Mouse (Mus musculus): Measurements from ENCODE around the gene Clec16a.
A peak's percentile ranks its signal among the peaks of the same experiment; 100 is the strongest.

The Clec16a gene

DNA sequence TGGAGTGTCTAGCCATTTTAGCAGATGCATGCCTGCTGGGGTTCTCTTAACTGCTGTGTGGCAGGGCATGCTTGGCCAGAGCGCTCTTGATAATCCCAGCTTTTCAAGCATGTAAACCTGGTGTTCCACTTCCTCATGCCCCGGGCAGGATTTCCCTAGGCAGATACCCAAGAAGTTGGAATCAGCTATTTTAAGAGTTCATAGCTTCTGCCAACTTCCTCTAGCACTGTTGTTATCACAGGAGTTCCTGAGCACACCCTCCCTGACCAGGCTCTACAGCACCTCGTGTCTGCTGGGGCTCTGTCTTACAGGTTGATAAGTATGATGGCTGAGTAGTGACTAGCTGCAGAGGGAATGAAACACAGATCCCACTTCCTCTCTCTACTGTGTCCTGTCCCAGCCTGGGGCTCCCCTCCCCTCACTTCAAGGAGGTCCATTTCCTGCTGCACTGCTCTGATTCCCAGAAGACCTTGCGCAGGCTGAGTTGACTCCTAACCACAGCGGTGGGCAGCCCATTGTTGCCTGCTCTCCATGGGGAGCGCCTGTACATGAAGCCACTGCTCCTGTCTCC lies 144.7 kb downstream of the Clec16a start:
- peak; percentile 32 for DNase-seq

DNA sequence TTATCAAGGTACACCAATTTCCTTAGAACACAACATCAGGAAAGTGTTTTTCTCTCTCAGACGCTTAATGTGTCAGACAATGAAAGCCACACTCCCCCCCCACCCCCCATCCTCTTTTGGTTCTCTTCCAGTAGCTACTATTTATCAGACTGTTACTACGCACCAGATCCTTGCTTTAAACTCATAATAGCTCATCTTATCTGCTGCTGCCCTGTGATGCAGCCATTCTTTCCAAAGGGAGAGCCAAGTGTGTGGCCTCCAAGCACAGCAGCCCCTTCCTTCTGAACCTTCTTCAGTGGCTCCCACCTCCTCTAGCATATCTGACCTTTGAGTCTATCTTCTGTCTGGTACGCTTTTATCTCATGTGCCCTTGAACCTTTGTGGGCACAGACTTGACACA lies 145.3 kb downstream of the Clec16a start:
- no peak for DNase-seq

DNA sequence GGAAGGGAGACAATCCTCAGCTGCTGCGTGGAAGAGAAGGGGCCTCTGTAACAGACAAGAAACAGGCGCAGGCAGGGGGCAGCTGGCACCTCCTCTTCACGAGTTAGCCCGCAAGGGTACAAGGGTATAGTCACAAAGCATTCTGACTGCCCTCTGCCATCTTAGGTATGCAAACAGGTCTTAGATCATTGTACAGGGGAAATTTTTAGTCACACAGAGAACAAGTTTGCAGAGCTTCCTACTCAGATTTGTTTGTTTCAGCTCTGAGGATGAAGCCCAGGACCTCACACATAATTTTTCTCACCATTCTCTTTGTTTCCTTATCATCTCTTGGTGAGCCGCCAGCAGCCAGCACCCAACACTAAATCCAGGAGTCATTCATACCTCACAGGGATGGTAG lies 146.6 kb downstream of the Clec16a start:
- no peak for DNase-seq

DNA sequence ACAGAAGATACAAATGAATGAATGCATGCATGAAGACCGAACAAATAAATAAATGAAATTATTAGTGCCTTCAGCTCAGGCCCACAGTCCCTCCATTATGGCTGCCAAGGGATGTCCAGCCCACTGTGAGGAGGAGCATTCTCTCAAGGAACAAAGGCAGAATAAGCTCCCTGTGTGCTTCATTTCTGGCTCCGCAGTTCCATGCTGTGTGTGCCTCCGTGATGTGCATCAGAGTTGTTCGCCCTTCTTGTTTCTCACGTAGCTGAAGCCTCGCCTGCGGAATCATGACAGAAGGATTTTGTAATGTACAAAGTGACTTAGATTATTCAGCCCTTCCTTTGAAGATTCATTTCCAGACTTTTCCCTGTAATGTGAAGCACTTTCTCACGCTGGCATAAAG lies 147.7 kb downstream of the Clec16a start:
- DNase-seq, result no peak

DNA sequence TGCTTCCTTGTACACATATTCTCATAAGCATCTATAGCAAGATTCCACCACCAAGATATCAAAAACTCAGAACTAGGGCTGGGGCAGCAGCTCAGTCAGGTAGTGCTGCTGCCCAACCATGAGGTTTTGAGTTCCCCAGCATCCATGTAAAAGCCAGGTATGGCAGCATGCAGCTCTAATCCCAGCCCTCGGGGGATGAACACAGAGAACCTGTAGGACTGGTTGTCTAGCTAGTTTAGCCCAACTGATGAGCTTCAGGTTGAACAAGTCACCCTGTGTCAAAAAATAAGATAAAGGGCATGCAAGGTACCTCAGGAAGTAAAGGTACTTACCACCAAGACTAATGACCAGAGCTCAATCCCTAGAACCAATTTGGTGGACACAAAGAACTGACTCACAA lies 148.3 kb downstream of the Clec16a start:
- no peak for DNase-seq

DNA sequence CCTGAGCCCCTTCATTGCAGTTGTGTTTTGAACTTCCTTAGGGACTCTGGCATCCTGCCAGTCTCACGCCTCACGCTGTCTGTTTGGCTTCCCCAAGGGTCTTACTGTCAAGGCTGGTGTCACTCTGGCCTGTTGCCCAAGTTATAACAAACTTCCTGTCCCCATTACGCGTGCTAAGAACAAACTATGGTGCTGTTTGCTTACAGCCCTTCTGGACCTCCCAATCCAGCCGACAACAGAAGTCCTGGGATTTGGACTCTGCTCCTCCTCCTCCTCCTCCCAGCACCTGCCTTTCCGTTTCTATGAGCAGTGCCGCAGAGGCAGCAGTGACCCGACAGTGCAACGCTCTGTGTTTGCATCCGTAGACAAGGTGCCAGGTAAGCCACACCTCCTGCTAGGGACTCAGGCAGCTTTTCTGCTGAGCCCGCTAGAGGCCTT lies 149.3 kb downstream of the Clec16a start:
- DNase-seq, result peak; percentile 59

DNA sequence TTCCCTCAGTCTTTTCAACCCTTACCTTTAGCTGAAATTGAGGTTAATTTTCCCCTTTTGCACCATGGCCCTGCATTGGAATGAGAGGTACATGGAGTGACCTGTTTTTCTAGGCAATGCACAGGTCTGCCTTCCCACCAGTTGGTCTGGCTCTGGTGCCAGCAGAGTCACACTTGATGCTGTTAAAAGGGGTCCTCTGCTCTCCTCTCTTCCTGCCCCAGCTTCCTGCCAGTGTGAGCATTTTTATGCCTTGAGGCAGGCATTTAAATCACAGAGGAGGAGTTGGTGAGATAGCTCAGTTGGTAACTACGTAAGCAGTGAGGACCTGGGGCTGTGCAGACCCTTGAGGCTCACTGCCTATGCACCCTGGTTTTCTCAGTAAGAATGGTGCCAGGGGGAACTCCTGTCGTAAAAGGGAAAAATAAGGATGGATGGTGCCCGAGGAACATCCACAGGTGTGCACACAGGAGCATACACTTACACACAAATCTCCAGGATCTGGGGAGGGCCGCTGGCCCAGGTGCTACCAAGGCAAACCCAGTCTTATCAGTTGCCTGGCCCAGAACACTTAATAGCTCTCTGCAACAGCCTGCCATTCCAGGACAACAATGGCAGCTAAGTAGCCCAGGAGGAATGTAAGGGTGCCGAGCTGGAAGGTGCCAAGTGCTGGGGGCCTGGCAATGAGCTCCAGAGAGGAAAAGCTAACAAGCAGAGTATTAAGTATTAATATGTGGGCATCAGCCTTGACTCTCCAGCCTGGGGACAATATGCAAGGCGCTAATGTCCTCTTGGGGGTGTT lies 152.9 kb downstream of the Clec16a start:
- DNase-seq, result no peak

DNA sequence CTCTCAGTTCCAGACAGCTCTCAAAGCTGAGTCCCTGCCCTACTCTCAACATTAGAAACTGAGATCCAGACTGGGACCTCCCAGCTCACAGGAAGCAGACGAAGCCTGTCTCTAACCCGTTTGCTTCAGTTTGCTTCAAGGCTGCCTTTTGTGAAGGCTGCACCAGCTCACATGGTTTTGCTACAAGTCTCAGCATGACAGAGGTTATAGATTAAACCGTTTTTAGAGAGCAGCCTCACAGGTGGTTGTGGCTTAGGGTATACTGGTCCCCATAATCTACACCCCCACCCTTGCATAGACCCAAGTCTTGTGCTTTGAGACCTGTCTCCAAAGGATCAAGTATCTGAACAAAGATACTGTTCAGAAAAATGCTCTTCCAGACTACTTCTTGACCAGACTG lies 154.2 kb downstream of the Clec16a start:
- no peak for DNase-seq

DNA sequence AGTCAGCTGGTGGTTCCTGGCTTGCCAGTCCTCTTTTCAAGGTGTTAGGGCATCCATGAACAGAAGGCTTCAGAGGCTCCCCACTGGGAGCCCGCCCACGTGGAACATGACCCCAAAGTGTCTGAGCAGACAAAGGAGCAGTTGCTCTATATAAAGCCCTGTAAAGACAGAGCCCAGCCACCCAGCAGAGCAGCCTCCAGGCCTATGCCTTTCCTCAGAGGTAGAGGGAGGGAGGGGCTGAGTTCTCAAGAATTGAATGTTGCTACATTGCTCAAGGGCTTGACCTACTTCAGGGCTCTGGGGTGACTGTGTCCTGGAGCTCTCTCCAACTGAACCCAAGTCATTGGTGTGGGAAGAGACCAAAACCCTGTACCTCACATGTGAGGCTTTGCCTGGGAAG lies 155.0 kb downstream of the Clec16a start:
- no peak for DNase-seq

DNA sequence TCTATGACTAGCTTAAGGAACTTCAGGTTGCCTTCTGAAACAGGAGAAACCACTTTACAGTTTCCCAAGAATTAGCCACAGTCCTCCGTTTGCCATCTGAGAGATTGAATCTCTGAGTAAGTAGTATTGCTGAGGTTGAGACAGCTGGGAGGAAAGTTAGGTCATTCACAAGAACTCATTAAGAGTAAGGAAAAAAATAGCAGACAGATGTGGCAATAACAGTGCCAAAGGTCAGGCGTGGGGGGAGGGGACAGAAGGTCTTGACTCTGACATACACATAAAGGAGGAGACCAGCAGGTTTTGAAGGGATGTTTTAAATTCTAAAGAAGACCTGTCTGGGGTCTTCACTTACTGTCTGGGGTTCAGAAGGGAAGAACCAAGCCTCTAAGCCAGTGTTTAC lies 157.3 kb downstream of the Clec16a start:
- no peak for DNase-seq

DNA sequence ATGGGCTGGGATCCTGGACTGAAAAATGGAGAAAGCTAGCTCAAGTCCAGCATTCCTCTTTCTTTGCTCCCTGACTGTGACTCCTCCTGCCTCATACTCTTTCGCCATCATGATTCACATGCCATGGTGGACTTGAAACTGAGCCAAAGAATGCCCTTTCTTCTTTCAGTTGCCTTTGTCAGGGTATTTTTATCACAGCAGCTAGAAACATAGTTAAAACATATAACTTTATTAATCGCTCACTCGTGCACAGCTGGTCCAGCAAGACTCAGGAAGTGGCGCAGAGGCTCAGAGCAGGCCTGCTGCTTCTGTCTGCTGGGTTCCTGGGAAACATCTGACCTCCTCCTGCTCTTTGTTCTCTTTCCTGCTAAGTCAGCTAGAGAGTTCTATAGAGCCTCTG lies 158.8 kb downstream of the Clec16a start:
- DNase-seq, result no peak

DNA sequence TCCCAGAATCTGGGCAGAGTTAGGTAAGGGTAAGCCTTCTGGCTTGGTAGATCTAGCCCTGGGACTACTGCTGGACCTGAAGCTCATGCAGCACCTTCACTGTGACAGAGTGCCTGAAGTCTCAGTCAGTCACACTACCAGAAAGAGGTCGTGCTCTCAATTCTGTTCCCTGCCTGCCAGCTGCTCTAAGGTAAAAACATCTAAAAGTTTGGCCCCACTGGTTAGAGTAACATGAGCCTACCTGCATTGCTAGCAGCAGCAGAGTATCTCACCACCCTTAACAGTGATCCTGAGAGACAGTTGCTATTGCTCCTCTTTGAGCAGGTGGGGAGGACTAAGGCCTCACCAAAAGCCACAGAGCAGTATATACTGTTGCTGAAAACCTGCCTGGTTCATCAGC lies 160.3 kb downstream of the Clec16a start:
- DNase-seq, result no peak

DNA sequence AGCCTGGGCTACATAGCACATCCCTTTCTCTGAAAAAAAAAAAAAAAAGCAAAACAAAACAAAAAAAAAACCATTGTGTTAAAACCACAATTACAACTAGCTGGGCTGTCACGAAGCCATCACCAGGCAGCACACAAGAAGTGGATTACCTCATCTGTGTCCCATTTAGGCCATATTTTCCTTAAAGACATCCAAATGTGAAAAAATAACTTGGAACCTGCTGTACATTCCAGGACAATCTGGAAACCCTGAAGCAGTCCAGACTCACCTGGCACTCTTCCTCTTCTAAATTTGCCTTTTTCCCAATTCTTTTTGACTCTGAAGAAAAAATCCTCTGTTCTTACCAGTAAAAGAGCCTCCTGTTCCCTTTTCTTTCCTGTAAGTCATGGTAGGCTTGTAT lies 166.4 kb downstream of the Clec16a start:
- DNase-seq, result no peak

DNA sequence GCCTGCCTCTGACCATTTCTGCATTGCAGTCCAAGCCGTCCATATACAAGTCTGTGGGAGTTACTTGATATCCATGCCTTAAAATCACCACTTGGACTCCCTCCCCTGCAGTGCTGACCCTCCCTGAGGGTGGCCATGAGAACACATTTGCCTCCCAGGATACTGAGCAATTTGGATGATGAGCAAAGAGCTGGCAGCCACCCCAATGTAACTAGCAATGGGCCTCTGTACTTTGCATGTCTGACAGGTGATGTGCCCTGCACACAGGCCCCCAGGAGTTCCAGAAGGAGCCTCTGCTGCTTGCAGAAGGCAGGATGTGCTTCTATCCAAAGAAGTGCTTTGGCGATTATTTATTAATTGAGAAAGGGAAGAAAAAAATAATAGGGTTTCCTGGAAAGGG lies 167.9 kb downstream of the Clec16a start:
- DNase-seq, result no peak

DNA sequence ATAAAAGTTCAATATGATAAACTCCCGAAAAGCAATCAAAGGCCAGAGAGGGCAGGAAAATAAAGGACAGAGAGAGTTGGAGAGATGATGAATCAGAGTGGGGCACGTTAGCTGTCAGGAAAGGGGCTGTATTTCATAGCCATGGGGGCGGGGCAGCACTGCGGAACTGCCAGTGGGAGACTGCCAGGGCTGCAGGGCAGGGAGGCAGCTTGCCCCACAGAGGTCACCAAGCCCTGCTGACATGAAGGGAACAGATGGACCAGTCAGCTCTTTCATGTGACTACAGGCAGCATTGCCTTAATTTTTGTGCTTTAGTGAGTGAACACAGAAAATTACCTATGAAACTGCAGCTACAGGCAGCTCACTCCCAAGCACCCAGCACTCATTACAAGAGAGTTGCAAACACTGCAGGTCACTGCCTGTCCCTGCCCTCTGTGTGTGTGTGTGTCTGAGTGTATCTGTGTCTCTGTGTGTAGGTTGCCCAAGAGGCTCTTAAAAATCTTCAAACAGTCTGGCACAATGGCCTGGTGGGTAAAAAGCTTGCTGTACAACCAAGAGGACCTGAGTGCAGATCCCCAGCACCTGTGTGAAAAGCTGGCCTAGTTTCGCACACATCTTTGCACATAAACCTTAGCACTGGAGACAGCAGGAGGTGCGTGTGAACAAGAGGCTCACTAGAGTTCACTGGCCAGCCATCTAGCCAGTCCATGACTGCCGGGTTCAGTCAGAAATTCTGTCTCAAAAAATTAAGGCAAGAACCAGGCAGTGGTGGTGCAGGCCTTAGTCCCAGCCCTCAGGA lies 168.5 kb downstream of the Clec16a start:
- peak; percentile 46 for DNase-seq

DNA sequence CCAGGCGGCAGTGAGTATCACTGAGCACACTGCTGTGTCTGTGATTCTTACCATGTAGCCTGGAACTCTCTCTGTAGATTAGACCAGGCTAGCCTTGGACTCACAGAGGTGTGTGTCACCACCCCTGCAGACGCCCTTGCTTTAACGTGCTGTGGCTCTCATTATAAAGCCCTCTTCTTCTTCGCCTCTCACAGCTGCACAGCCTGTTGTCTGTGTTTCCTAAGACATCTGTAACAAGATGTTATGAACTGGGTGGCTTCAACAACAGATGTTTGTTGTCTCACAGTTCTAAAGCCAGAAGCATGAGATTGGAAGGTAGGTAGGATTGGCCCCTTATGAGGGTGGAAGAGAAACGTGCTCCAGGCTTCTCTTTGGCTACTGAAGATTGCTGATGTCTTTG lies 170.1 kb downstream of the Clec16a start:
- DNase-seq, result no peak

DNA sequence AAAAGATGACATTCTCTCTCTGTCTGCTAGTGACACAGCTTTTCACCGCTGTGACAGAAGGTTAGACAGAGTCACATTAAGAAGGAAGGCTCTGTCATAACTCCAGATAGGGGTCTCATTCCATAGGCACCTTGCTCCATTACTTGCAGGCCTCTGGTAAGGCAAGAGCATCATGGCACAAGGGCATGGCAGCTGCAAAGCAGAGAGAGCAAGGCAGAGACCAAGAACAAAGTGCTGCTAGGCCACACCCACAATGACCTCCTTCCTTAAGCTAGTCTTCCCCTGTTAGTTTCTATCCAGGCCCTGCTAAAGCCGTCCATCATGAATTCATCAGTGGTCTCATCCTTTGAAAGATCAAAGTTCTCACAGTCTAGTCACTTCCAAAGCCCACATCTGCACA lies 170.5 kb downstream of the Clec16a start:
- no peak for DNase-seq

DNA sequence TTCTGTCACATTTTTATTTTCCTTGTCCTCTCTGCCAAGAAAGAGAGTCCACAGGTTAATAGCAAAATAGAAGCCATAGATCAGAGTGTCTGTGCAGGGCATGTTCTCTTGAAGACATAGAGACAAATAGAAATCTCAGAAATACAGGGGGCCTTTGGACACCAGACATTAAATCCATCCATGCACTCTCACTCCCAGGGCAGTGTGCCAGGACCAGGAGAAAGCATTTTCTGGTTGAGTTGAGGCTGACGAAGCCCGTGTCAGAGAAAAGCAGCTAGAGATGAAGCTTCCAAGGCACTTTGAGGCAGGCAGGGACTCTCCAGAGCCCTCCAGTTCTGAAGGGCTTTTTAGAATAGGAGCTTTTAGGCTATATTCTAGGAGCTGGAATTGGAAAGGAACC lies 171.6 kb downstream of the Clec16a start:
- no peak for DNase-seq

DNA sequence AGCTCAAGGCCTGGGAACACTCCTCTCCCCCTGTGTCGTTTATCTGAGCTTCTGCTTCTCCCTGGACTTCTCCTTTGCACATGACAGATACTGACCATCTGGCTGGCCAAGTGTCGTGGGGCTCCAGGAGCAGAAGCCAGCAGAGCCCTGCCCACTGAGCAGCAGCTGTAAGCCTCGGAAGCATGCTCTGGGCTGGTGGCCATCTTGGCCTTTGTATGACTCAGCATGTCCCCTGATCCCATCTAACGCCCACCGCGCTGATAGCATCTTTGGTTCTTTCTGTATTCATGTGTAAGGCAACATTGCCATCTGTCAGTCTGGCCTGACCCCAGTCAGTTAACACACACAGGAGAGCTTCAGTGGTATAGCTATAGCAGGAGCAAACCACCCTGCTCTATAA lies 174.8 kb downstream of the Clec16a start:
- DNase-seq, result no peak

DNA sequence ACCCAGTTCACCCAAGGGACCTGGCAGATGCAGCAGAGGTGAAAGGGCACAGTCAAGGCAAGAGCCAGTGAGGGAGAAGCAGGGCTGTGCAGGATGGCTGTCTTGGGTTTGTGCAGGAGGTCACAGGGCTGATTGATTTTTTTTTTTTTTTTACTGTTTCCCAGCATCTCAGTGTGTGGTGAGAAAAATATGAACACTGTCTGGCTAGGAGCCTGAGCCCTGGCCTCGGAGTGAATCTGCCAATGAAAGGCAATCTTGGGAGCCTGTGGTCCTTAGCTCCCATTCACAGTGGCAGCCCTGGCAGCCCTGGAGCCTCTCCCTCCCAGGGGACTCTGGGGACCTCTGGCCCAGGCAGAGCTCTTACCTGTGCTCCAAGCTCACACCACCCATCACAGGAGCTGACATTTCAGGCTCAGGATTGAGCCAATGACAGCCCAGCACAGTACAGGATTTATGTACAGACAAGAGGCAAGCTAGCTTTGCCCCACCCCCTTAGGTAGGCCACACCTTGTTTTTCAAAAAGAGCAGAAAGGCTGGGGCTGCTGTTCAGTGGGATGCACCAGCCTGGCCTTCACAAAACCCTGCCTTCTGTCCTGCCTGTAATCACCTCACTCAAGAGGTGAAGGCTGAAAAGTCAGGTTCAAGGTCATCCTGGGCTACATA lies 177.9 kb downstream of the Clec16a start:
- DNase-seq, result no peak

DNA sequence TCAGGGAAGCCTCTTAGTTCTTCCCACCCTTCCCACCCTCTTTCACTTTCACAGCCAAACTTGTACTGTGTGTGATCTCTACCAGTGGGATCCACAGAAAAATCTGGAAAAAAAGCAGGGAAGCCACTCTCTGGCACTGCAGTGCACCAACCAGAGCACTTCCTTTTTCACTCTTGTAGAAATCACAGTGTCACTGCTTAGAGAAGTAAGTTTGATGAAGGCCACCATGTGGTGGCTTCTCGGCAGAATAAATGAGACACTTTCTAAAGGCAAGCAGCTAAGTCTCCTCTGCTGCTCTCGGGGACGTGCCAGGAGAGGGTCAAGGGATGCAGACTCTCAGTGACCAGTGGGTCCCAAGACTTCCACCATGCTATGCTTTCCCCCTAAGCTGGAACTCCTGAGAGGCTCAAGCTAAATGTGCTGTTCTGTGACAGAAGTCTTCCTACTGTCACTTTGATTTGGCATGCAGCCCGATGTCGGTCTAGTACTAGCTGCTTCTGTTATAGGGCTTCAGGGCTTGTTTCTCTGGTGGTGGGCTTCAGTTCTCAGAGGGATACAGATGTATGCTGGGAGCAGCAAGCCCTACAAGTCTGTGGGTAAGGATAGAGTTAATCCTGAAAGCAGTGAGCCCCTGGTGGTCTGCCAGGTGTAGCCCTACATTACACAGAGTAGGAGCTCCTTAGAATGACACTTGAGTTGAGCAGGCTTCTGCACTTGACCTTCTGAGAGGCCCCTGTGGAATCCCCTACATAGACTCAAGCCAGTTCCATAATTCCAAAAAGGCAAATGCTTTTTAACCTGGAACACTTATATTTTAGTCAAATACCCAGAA lies 178.9 kb downstream of the Clec16a start:
- no peak for DNase-seq

DNA sequence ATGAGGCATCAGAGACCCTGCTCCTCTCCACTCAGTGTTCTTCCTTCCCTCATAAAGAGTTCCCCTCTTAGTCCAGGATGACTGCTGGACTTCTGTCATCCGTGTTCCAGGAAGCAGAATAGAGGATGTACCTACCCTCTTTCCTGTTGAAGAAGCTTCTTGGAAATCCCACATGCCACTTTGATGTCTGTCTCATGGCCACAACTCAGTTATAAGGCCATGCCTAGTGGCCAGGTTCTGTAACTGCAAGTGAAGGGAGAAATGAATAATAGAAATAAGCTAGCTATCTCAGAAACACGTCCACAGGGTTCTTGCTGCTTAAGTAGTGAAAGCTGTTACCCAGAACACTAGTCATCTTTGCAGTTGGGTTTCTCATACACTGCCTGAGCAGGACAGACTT lies 180.0 kb downstream of the Clec16a start:
- no peak for DNase-seq

DNA sequence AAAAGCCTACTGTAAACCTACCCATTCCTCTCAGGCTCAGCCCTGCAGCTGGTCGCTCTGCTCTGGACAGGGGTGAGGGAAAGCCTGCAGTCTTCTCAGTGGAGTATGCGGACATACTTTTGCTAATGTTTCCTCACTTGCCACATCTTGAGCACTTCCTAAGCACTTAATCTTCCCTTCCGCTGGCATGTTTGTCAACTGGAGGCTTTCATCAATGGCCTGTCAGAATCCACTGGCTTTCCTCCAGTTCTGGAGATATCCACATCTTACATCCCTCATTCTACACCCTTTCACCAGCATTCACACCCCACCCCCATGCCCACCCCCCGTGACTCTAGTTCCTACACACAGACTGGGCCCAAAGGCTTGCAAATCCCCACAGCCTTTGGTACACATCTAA lies 182.5 kb downstream of the Clec16a start:
- DNase-seq, result no peak
